Mouse (Mus musculus) cortical plate, adult 2 months (tissue): Measurements from ENCODE around the gene Armc5. TPM values are rescaled to one million over a fixed set of nuclear protein-coding genes. Genes with fewer than 3 reads are reported as not detected.

Source experiments
- H3K27ac ChIP-seq: fragments of 200-500 bp; 2 replicates; pipeline ENCODE4 v1.5.1; 2012; ENCODE audit warnings: low read length, control low read depth, inconsistent platforms; ENCODE audit not compliant: insufficient read depth
- H3K4me1 ChIP-seq: fragments of 200-500 bp; 2 replicates; pipeline ENCODE4 v1.6.1; 2011; ENCODE audit warnings: low read length; ENCODE audit not compliant: control insufficient read depth, insufficient read depth
- H3K4me3 ChIP-seq: fragments of 200-500 bp; 2 replicates; pipeline ENCODE4 v1.5.1; 2011; ENCODE audit warnings: mild to moderate bottlenecking, low read length, control low read depth; ENCODE audit not compliant: insufficient read depth
- CTCF ChIP-seq: fragments of 200-500 bp; IDR thresholded peaks from 2 replicates; pipeline ENCODE4 v1.5.1; 2011; ENCODE audit warnings: mild to moderate bottlenecking, control low read depth, low read length; ENCODE audit not compliant: insufficient read depth; ENCODE audit errors: extremely low read depth
- POLR2A ChIP-seq: fragments of 200-500 bp; IDR thresholded peaks from 2 replicates; pipeline ENCODE4 v1.6.1; 2011; ENCODE audit warnings: mild to moderate bottlenecking, low read length, control low read depth; ENCODE audit not compliant: insufficient read depth; ENCODE audit errors: extremely low read depth
- polyA plus RNA-seq: library from polyadenylated mRNA; depleted of rRNA; stranded (reverse); fragments of >200 nt; gene quantifications from 2 replicates; pipeline ENCODE4 v1.2.3, GENCODE M21; 2012; rRNA removed

The Armc5 gene
- 12.9 and 13.0 TPM in 2 replicates for polyA plus RNA-seq

GRCm38 (mm10) chr7:128236856-128237592 is at the start of gene Armc5:
Gene Armc5, plus strand, starts transcription at chr7:128237342.
- peaks cover 3% of the 10 kb centered on the region; the same call in 1 of the 2 replicates for H3K4me1 ChIP-seq
- TF ChIP-seq POLR2A (no peak), CTCF (peak; percentile 43)
- H3K27ac ChIP-seq, result peak within 1 kb of the TSS; percentile 94
- H3K4me3 ChIP-seq, result peak within 1 kb of the TSS; percentile 81

GRCm38 (mm10) chr7:128201607-128202006 is 35.5 kb upstream of the Armc5 start:
- Histone ChIP-seq H3K4me3 (no peak overlapping the region), H3K27ac (no peak overlapping the region), H3K4me1 (no peaks in the 10 kb centered on the region)
- TF ChIP-seq POLR2A (no peak), CTCF (no peak)

- TF ChIP-seq CTCF (no peak), POLR2A (no peak)
- H3K4me3 ChIP-seq, result no peak overlapping the region
- no peaks in the 10 kb centered on the region for H3K4me1 ChIP-seq
Measured at GRCm38 (mm10) chr7:128203071-128203470, 34.1 kb upstream of the Armc5 start.

GRCm38 (mm10) chr7:128204179-128204578 is 33.0 kb upstream of the Armc5 start:
- no peak for TF ChIP-seq CTCF
- TF ChIP-seq POLR2A, result no peak
- Histone ChIP-seq H3K4me1 (no peaks in the 10 kb centered on the region), H3K27ac (no peak overlapping the region), H3K4me3 (no peak overlapping the region)

More at GRCm38 (mm10) chr7:128203071-128203470, 34.1 kb upstream of the Armc5 start:
- no peak overlapping the region for H3K27ac ChIP-seq

DNA sequence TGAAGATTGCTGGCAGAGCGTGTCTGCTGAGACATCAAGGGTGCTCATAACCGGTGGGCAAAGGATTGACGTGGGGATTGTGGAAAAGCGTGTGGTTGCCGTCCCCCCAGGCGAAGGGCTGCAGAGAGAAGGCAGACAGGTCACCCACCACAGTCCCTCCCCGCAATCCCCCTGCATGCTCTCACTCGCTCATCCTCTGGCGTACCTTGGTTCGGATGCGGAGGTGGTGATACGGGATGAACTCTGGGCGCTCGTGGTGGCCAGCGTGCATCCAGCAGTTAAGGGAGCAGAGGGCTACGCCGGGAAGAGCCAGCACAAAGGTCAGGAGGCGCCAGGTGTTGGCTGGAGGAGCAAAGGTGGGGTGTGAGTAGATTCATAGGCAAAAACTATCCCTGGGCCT is 31.4 kb upstream of the Armc5 start:
- no peak overlapping the region for H3K4me3 ChIP-seq
- no peak overlapping the region for H3K27ac ChIP-seq
- TF ChIP-seq CTCF, result no peak
- no peak for TF ChIP-seq POLR2A
- no peaks in the 10 kb centered on the region for H3K4me1 ChIP-seq

GRCm38 (mm10) chr7:128206152-128206551 is 31.0 kb upstream of the Armc5 start, which contains the start of gene Cox6a2:
Gene Cox6a2, minus strand, starts transcription at chr7:128206387.
- Histone ChIP-seq H3K27ac (no peak within 1 kb of the TSS), H3K4me3 (no peak within 1 kb of the TSS), H3K4me1 (no peaks in the 10 kb centered on the region)
- no peak for TF ChIP-seq POLR2A
- TF ChIP-seq CTCF, result no peak

DNA sequence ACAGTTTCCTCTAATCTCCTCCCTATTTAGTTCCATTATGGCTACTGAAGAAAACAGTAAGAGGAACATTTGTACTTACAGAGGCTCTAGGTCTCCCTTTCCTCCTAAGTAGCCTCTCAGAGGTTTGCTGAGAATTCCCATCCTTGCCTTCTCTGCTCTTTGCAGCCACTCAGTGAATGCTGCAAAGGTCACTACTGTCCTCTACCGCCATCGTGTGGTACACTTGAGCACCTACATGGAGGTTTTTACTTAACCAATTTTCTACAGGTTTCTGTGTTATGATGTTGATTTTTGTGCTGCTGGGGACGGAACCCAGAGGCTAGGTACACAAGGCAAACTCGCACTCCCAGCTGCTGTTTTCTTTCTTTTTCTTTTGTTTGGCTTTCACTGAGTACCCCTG is 29.0 kb upstream of the Armc5 start:
- TF ChIP-seq CTCF, result peak; percentile 93
- no peak for TF ChIP-seq POLR2A
- no peak overlapping the region for H3K27ac ChIP-seq

DNA sequence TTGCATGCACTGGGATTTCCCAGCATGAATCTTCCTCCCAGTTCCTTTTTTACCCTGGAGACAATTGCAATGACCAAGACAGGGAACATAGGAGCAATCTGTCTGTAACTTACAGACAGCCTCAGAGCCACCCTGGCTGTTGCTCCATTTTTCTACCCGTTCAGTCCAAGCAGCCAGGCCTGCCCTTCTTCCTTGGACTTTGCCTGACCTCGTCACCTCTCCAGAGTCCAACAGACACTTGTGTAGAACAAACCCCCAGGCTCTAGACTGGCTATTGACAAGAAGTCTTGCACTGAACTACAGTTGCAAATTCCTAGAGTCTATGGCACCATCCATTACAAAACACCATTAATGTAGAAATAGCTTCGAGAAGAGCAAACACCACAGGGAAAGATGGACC is 27.3 kb upstream of the Armc5 start:
- TF ChIP-seq CTCF, result no peak
- no peak for TF ChIP-seq POLR2A
- H3K27ac ChIP-seq, result no peak overlapping the region
- no peak overlapping the region for H3K4me3 ChIP-seq
- no peaks in the 10 kb centered on the region for H3K4me1 ChIP-seq

More for the DNA sequence above, 29.0 kb upstream of the Armc5 start:
- H3K4me1 ChIP-seq, result no peaks in the 10 kb centered on the region
- no peak overlapping the region for H3K4me3 ChIP-seq

DNA sequence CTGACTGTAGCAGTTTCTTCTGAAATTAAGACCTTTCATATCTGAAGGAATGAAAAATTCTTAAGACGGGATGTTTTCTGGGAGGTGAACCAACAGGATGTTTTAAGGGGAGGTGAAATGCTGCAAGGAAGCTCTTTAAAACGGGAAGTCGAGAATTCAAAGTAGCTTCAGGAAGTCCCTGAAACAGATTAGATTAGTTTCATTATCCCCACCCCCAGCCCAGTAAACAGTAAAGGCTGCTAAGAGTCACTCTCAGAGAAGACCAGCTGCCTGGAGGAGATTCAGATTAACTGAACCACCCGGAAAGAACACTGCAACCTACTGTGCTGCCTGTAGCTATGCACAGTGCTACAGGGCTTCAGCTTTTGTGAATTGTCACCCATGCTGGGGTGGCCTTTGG is 17.2 kb upstream of the Armc5 start:
- no peaks in the 10 kb centered on the region; the same call in 1 of the 2 replicates for H3K4me1 ChIP-seq
- no peak for TF ChIP-seq CTCF
- TF ChIP-seq POLR2A, result no peak
- no peak overlapping the region for H3K27ac ChIP-seq

GRCm38 (mm10) chr7:128220936-128221335 is 16.2 kb upstream of the Armc5 start:
- H3K4me3 ChIP-seq, result no peak overlapping the region
- H3K4me1 ChIP-seq, result no peaks in the 10 kb centered on the region; the same call in 1 of the 2 replicates
- TF ChIP-seq POLR2A, result no peak
- no peak for TF ChIP-seq CTCF
- H3K27ac ChIP-seq, result no peak overlapping the region

More for the DNA sequence above, 17.2 kb upstream of the Armc5 start:
- H3K4me3 ChIP-seq, result no peak overlapping the region

GRCm38 (mm10) chr7:128231741-128232140 is 5.4 kb upstream of the Armc5 start:
- Histone ChIP-seq H3K4me3 (no peak overlapping the region), H3K4me1 (peaks cover 1% of the 10 kb centered on the region; the same call in 1 of the 2 replicates), H3K27ac (no peak overlapping the region)
- no peak for TF ChIP-seq POLR2A
- TF ChIP-seq CTCF, result no peak
